Mouse (Mus musculus): ENCODE measurements around the gene Selenom.

Gene Selenom

DNA sequence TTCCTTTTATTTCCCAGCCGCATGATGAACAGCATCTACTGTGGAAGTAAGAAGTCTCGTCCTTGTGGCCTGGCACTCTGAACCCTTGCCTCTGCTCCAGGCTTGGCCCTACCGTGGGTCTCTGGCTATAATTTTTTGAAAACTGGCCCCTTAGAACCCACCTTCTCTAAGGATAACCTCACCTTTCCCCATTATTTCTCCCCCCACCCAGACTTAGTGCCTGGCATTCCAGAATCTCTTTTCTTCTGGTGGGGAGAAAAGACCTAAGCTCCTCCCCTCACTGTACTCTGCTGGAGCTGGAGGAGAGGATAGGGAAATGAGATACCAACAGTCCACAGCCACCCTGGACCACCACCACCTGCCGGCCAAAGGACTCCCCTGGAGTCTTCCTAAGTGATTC lies 732 bp downstream of the Selenom start:
- no peak for DNase-seq

DNA sequence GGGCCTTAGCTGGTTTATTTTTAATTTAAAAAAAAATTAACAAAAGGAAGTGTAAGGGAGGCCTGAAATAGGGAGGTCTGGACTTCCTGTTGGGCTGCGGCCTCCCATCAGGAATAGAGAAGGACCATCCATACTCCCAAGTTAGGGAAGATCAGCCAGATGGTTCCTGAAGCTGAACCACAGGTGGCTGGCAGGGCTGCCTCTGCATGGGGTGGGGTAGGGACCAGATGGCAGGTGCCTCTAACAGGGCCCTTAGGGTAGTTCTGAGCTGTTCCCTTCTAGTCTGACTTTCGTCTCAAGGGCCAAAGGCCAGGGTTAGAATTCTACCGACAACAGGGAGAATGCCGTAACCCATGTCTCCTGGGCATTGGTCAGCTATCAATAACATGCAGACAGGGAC lies 1.2 kb downstream of the Selenom start:
- peak; percentile 89 for DNase-seq

DNA sequence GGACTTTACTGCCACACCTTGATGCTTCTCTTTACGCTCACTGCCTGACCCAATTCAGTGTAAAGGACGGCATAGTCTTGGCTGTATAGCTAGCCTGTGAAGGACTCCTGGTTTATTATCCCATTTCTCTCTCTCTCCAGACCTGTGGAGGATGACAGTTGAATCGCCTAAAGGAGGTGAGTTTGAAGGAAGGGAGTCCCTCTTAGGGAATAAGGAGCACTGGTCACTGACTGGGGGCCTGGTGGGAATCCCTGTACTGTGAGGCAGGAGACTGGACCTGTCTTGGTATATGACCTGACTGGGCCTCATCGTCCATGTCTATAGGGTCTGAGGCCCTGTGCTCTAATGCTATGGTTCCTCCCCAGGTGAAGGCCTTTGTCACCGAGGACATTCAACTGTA lies 1.6 kb downstream of the Selenom start:
- no peak for DNase-seq

DNA sequence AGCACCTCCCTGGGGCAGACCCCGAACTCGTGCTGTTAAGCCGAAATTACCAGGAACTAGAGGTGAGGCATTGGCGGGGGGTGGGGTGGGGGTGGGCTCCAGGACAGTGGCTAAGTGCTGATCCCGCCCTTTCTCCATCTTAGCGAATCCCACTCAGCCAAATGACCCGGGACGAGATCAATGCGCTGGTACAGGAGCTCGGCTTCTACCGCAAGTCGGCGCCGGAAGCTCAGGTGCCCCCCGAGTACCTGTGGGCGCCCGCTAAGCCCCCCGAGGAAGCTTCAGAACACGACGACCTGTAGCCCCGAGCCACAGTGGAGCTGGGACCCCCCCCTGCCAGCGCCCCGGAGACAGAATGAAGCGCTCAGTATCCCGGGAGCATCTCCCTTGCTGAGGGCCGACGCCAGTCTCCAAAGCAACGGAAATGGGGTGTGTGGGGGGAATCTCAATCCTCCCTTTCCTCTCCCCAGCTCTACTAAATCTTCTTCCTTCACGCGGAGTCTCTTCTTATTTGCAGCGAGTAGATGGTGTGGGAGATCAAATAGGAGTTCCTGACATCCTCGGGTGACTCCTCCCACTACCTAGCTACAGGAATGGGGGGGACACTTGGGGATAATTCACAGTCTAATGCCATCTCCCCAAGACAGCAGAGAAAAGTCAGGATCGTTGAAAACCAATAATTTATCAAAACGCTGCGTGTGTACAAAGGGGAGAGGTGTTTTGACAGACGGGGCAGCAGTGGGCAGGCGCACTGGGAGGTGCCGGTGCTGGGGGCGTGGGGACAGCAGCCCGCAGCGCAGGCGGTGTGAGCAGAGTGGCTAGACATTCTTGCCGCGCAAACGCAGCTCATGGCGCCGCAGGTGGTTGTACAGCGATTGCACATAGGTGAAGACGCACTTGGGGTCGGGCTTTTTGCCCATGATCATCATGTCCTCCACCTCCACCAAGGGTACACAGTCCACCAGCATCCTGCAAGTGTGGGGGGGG lies 2.7 kb downstream of the Selenom start:
- DNase-seq: no peak

DNA sequence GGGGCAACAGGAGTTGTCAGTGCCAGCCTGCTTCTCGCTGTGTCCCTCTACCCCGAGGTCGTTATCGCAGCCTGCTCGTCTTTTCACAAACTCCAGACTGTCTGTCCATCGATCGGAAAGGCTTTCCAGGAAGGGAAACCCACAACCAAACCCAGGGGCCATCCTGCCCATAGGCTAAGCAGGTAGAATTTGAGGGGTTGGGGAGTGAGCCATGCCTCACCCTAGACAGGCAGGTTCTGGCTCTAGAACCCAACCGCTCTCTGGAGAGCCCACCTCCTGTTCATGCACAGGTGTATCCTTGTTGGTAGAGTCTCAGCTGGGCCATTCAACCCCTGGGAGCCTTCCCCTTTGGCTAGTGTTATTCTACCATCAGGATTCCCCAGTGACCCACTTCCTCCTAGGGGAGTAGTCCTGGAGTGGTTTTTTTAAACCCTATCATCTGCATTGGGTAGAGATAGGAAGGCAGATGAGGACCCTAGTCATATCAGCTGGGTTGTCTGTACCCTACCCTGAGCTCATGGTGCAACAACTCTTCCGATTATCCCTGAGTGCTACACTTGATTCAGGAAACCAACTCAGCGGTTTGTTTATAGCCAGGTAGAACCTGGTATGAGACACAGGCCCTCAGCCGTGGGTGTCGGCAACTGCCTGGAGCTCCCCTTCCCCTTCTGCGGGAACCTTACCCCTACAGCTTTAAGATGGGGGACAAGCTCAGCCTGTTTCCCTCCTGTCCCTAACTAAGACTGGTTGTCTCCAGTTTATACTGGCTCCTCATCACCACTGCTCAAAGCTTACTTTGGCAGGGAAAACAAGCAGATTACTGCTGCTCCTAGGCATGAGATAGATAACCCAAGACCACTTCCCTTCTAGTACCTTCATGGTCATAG lies 3.6 kb downstream of the Selenom start:
- DNase-seq: no peak

DNA sequence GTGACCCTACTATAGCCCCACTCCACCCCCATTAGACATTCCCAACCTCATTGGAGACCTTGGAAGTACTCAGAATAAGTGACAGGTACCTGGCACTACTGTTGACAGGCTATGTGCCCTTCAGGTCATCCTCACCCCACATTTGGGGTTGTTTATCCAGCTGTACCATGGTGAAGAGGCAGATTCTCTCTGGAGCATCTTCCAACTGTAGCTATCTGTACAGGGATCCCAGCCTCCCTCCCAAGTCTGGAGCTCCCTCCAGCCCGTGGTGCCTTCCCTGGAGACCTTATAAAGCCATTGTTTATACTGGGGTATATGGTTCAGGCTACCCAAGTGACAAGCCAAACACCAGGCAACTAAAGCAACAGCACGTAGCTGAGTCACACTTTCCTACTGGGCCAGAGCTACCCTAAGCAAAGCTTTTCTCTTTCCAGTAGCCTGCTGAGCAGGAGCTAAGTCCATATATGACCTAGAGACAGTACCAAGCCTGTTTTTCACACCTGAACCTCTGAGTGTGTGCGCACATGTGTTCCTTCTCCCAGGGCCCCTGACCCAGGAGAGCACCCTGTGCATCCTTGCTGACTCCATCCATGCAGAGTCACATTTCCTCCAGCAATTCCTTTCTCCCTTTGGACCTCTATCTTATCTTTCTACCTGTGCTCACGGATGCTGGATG lies 4.7 kb downstream of the Selenom start:
- DNase-seq: no peak

DNA sequence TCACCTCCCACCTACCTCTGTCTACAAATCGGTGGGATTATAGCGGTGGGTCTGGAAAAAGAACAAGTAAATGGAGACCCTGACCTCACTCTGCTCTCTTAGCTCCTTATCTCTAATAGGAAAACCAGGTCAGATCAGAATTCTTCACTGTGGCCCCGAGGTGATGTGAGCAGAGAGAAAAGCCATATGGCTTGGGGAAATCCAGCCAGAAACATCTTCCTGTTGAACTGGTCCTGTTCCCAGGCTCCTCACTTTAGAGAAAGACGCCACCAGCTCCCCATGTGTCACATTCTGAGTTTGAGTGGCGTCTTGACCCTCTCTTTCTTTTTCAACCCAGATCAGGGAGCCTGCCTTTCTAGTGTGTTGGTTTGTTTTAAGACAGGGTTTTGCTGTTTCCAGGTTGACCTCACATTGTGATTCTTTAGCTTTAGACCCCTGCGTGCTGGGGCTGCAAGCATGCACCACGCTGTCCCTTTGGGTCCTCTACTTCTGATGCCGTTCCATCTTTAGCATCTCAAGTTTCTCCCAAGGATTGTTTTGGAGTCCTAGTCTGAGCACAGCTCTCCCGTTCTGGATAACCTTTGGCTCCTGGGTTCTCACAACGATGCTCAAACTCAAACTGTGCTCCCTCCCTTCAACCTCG lies 5.4 kb downstream of the Selenom start:
- no peak for DNase-seq

DNA sequence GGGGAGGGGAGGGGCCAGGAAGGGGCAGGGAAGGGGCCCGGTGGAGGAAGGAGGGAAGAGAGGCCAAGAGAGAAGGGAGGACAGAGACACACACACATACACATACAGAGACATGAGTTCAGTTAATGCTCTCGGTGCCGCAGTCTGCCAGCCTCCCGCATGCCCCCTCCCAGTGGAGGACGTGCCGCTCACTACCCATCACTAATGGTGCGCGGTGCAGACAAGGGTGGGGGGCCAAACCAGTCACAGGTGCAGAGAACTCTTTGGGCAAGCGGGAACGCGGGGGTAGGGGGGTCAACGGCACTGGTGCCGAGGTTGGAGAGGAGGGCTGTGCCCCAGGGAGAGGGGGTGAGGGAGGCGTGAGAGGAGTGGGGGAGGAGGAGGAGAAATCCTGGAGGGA lies 6.4 kb downstream of the Selenom start:
- peak; percentile 54 for DNase-seq

DNA sequence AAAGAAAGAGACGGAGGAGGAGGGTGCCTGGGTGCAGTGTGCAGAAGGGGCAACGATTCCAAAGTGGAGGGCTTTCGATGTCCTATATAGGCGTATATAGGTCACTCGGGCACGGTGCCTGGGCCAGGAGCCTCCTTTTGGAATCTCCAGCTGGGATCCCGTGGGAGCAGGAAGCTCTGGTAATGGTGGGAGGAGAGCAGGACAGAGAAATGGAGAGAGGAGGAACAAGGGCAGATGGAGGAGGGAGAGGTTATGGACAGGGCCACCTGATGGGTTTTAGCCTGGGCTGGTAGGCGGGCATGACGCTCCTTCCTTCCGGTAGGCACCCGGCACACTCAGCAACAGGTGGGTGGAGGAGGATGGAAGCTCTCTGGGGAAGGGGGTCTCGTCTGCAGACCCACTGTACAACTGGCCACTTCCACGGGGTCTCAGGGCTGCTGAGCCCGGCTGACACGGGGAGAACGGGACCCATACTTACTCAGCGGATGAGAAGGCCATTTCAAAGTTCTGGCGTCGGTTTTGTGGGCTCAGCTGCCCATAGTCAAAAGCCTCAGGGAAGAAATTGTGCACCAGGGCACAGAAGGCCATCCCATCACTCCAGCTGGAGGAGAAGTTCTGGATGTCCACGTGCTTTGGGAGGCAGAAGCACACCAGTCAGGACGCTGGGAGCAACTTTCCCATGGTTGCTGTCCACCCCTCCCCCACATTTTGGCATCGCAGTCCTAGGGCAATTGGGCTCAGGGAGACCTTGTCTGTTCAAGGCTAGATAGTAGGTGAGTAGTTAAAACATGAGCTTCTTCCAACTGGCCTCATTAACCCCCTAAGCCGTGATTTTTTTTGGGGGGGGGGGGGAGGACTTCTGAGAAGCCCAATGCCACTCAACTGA lies 7.1 kb downstream of the Selenom start:
- peak; percentile 51 for DNase-seq

DNA sequence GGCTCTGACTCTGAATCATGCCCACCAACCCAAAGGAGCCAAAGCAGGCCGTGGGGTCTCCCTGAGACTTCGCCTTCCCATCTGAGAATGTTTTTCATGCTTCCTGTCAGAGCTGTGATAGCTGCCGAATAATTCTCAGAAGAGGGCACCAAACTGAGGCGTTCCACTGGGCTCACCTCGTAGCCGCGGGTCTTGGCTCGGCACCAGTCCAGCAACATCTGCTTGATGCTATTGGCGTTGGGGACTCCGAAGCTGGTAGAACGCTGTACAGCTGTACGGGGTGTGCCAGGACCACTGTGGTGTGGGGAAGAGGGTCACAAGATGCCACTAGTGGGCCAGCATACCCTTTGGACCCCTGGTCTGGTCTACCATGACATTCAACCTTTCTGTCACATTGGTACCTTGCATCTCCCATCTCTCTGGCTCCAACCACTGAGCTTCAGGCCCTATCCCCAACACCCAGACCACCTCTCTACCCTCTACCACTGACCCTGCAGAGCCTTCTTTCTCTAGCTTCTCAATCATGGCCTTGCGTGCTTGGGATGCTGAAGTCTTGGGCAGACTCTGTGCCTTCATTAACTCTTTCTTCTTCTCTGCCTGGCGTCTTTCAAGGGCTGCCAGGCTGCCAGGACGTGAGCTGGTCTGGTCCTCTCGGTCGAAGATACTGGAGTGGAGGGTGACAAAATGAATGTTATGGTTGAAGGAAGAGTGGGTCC lies 8.0 kb downstream of the Selenom start:
- DNase-seq: peak; percentile 39

DNA sequence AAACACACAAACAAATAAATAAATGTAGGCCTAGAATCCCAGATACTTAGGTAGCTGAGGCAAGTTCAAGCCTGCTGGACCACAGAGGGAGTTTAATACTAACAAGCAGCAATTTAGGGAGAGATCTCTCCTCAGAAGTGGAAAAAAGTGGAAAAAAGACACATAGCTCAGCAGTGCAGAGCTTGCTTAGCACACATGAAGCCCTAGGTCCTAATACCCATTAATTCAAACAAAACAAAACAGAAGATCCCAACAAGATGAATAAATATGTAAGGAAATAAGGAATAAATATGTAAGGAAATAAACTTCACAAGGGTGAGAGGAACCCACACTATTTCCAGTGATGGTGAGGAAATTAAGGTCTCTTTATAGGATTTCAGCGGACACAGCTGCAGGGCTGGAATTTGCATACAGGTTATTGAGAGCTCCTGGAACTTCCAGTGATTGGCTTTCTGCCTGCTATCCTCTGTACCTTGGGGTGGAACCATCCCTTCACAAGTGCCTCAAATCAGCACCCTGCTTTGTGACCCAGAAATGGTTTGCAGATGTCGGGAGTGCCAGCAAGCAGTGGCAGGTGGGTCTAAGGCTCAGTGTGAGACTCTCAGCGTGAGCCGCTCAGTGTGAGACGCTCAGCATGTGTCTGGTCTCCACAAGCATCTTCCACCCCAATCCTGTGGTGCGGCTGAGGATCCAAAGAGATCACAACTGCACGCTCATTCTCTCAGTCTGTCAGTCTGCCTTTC lies 9.5 kb downstream of the Selenom start:
- no peak for DNase-seq

DNA sequence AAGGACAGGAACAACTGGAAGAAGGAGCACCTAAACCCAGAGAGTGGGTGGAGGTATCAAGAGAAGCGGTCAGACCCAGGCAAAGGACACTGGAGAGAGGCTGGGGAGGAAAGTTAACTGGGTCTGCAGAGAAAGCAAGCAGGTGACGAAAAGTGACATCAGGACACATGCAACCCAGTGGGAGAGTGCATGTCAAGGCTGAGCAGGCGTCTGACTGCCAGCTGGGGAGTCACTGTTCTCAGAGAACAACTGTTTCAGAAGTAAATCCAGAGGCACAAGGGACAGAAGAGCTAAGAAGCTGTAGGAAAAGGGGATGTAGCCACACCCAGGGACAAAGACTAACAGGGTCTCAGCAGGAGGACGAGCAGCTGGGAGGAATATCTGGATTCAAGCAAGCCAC lies 11.1 kb downstream of the Selenom start:
- no peak for DNase-seq

DNA sequence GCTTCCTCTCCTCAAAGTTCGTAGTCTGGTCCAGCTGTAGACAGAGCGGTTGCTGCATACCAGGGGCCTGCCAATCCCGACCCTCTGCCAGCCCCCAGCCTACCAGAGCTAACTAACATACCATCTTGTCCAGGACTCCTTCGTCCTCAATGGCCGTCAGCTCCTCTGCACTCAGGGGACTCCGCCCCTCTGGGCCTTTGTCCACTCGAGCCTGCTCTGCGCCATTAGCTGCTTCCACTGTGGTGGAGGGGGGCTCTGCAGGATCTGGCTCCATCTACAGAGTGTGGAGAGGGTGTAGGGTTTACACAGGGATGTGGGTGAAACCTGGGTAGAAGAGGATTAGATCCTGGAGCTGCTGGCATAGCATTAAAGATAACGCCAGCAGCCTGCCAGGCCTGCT lies 11.7 kb downstream of the Selenom start:
- no peak for DNase-seq

DNA sequence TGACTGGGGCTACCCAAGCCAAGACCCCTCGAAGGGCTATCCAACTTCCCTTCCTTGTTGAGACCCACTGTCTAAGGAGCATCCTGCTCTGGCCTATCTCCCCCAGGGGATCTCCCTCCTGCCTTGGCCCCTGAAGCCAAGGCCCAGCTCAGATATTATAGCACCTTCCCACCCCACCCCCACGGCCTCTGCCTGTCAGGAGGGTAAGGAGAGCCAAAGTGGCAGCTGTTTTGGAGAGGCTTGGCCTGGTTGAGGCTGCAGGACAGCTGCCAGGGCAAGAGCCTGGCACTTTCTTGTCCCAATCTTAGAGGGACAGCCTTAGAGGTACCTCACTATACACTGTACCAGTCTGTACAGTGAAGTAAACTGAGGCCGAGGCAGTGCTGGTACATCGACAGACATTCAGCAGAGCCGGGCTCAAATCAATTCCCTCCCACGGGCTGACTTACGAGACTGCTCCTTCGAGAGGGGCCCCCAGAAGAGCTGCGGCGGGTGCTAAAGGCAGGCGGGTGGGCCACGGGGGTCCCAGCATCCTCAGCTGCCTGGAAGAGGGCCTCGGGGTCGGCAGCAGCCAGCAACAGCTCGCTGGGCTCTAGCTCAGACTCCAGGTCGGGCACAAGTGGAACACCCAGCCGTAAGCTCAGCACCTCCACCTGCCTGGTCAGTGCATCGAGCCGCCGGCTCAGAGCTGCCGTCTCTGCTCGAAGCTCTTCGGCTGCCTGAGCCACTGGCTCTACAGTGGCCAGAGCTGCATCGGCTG lies 12.7 kb downstream of the Selenom start:
- DNase-seq: peak; percentile 12

DNA sequence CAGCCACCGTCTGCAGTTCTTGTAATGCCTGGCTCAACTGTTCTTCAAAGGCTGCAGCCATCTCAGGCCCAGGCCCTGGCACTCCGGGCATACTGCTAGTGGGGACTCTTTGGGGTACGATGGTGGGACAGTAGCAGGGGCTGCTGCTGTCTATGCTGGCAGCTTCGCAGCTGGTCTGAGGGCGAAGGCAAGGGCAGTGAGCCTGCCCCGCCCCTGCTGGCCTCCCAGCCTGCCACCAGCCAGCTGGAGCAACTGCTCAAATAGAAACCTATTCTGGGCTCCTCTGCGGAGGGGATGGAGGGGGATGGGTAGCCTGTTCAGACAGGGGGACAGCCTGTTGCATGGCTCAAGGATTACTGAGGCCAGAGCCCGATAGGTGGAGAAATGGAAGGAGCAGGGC lies 13.3 kb downstream of the Selenom start:
- no peak for DNase-seq

DNA sequence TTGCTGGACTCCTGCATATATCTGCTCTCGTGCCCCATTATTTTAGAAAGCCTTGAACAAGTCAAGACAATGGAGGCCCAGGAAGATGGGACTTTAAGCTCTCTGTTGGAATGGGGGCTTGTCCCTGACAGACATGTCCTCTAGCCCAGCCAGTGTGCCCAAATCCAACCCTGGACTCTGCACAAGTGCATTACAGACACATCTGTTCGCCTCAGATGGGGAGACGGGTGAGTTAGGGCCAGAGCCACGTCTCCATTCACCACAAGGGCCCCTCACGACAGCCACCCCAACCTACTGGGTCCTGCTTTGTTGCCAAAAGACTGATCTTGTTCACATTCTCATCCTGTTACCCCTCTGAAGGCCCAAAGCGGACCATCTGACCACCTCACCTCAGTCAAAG lies 13.7 kb downstream of the Selenom start:
- no peak for DNase-seq

DNA sequence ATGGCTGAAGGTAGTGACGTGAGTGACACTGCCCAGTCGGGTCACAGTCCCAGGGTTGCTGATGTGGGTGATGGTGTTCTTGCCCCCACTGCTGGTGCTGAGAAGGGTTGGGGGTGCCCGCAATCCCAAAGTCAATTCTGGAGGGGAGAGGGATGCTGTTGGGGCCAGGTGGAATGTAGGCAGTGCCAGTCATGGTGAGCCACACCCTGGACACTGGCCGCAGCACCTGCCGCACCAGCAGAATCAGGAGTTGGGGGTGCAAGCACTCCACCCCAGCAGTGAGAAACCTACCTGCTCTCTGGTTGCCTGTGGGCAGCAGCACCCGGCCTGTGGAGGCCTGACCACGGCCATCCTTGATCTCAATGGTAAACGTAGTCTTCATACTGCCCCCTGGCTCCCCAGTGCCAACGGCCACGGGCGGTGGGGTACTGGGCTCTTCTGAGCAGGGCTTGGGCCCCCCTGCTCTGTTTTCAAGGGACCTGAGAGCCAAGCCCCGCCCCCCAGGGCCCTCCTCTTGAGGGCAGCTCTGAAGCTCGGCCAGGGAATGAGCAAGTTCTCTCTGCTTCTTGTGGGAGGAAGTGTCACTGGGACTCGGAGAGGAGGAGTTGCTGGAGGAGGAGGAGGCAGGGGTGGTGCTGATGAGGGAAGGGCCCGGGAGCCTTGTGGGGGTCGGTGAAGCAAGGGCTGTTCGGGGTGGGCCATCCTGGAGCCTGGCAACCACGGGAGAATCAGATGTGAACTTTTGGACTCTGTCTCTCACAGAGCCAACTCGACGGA lies 15.2 kb downstream of the Selenom start:
- DNase-seq: no peak

DNA sequence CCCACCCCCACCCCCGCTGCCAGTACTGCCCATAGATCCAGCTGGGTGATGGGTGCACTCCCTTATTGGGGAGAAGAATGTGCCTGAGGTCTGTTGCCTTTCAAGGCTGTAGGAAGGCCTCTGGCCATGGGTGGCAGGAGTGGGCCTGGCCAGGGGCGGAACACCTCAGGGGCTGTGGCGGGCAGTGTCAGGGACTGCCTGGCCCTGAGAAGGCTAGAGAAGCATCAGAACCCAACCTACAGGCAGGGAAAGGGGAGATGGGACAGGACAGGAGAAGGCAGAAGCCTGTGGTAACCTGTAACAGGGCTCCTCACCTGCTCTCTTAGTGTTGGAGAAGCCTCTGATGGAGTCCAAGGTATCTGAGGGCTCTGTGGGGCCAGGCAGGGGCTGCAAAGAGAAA lies 16.2 kb downstream of the Selenom start:
- no peak for DNase-seq

DNA sequence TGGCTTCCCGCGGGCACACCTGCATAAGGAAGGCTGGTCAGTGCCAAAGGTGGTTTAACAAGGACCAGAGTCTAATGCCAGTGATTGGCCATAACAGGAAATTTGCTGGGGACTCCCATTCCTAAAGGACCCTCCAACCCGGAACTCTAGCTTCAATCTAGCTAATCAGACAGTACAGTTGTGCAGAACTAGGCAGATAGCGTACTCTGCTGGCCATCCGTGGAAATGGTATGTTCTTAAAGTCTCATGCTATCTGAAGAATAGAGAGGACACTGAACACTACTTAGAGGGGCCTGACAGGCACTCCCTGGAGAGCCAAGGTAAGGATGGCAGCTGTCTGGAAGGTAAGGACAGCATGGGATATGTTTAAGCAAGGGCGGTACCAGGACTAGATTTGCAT lies 17.1 kb downstream of the Selenom start:
- DNase-seq: peak; percentile 36
